Mouse (Mus musculus) MEL (cell line): ENCODE results near the gene Cd86. TPM values are rescaled to one million over a fixed set of nuclear protein-coding genes. Genes with fewer than 3 reads are reported as not detected.

Source experiments
- DNase-seq: peaks from one replicate; pipeline ENCODE4 v3.0.0; 2011; ENCODE audit warnings: low read depth, low spot score
- H3K27ac ChIP-seq: 2 replicates; pipeline ENCODE4 v1.5.1; 2012; ENCODE audit warnings: low read depth, mild to moderate bottlenecking, control low read depth, low read length, moderate library complexity; ENCODE audit not compliant: control insufficient read depth
- H3K27me3 ChIP-seq, 2 experiments: fragments of 150-350 bp in 1 of 2; sonication (generic) in 1 of 2; 2 replicates each; pipeline ENCODE4 v1.6.1; 2012; ENCODE audit warnings: low read length in 2 of 2, mild to moderate bottlenecking in 2 of 2, improper control_type of control experiment in 1 of 2, moderate library complexity in 1 of 2; ENCODE audit not compliant: insufficient read depth in 2 of 2, control insufficient read depth in 1 of 2
- H3K36me3 ChIP-seq, 2 experiments: 2 replicates each; pipeline ENCODE4 v1.6.1; 2012 to 2014; ENCODE audit warnings: low read length in 2 of 2, improper control_type of control experiment in 1 of 2, inconsistent platforms in 1 of 2, mild to moderate bottlenecking in 1 of 2; ENCODE audit not compliant: insufficient read depth in 2 of 2, control insufficient read depth in 1 of 2
- H3K4me1 ChIP-seq, 2 experiments: fragments of 150-350 bp in 1 of 2; sonication (generic) in 1 of 2; 2 replicates each; pipeline ENCODE4 v1.6.1; 2012; ENCODE audit warnings: low read length in 2 of 2, improper control_type of control experiment in 1 of 2, mild to moderate bottlenecking in 1 of 2; ENCODE audit not compliant: insufficient read depth in 2 of 2, control insufficient read depth in 1 of 2
- H3K4me3 ChIP-seq, 2 experiments: fragments of 150-350 bp in 1 of 2; sonication (generic) in 1 of 2; 2 replicates each; pipeline ENCODE4 v1.5.1; 2012; ENCODE audit warnings: low read depth in 2 of 2, low read length in 2 of 2, mild to moderate bottlenecking in 2 of 2, moderate library complexity in 2 of 2, control low read depth in 1 of 2, improper control_type of control experiment in 1 of 2; ENCODE audit not compliant: control insufficient read depth in 1 of 2, insufficient read depth in 1 of 2
- H3K79me2 ChIP-seq: 2 replicates; pipeline ENCODE4 v1.6.1; 2012; ENCODE audit warnings: mild to moderate bottlenecking, low read length, moderate library complexity; ENCODE audit not compliant: control insufficient read depth, poor library complexity, insufficient read depth
- H3K9ac ChIP-seq: 2 replicates; pipeline ENCODE4 v1.6.1; 2012; ENCODE audit warnings: low read depth, mild to moderate bottlenecking, control low read depth, low read length, moderate library complexity; ENCODE audit not compliant: control insufficient read depth, poor library complexity, severe bottlenecking
- H3K9me3 ChIP-seq: fragments of 150-350 bp; sonication (generic); replicated peaks from 2 replicates; pipeline ENCODE4 v1.6.1; 2012; ENCODE audit warnings: mild to moderate bottlenecking, low read length, improper control_type of control experiment, moderate library complexity; ENCODE audit not compliant: insufficient read depth
- CHD1 ChIP-seq: IDR thresholded peaks from 2 replicates; pipeline ENCODE4 v1.6.1; 2012; ENCODE audit warnings: low read depth, mild to moderate bottlenecking, inconsistent platforms, low read length, improper control_type of control experiment
- E2F4 ChIP-seq: IDR thresholded peaks from 2 replicates; pipeline ENCODE4 v1.6.1; 2011; ENCODE audit warnings: low read depth, low read length, improper control_type of control experiment, borderline replicate concordance
- GABPA ChIP-seq: IDR thresholded peaks from 2 replicates; pipeline ENCODE4 v1.6.1; 2012; ENCODE audit warnings: low read depth, mild to moderate bottlenecking, inconsistent platforms, low read length, improper control_type of control experiment, moderate library complexity
- JUND ChIP-seq: IDR thresholded peaks from 2 replicates; pipeline ENCODE4 v1.6.1; 2011; ENCODE audit warnings: low read depth, mild to moderate bottlenecking, improper control_type of control experiment, low read length
- MAFK ChIP-seq: IDR thresholded peaks from 2 replicates; pipeline ENCODE4 v1.6.1; 2011; ENCODE audit warnings: low read depth, mild to moderate bottlenecking, low read length, improper control_type of control experiment, borderline replicate concordance
- MAX ChIP-seq: IDR thresholded peaks from 2 replicates; pipeline ENCODE4 v1.6.1; 2011; ENCODE audit warnings: low read length, improper control_type of control experiment
- MYB ChIP-seq: IDR thresholded peaks from 2 replicates; pipeline ENCODE4 v1.6.1; 2011; ENCODE audit warnings: mild to moderate bottlenecking, low read depth, low read length, improper control_type of control experiment
- MYC ChIP-seq: IDR thresholded peaks from 2 replicates; pipeline ENCODE4 v1.6.1; 2011; ENCODE audit warnings: low read depth, mild to moderate bottlenecking, low read length, improper control_type of control experiment, moderate library complexity
- RCOR1 ChIP-seq: IDR thresholded peaks from 2 replicates; pipeline ENCODE4 v1.6.1; 2012; ENCODE audit warnings: low read depth, mild to moderate bottlenecking, inconsistent platforms, low read length, improper control_type of control experiment
- TBP ChIP-seq: IDR thresholded peaks from 2 replicates; pipeline ENCODE4 v1.8.0; 2011; ENCODE audit warnings: low read depth, low read length, improper control_type of control experiment
- TCF12 ChIP-seq: IDR thresholded peaks from 2 replicates; pipeline ENCODE4 v1.6.1; 2014; ENCODE audit warnings: low read depth, mild to moderate bottlenecking, inconsistent platforms, low read length, improper control_type of control experiment, moderate library complexity
- USF2 ChIP-seq, 2 experiments: IDR thresholded peaks; 2 replicates each; pipeline ENCODE4 v1.6.1; 2011 to 2012; ENCODE audit warnings: improper control_type of control experiment in 2 of 2, low read length in 2 of 2, borderline replicate concordance in 1 of 2, inconsistent platforms in 1 of 2, low read depth in 1 of 2, mild to moderate bottlenecking in 1 of 2; ENCODE audit not compliant: insufficient read depth in 1 of 2
- ZC3H11A ChIP-seq: IDR thresholded peaks from 2 replicates; pipeline ENCODE4 v1.6.1; 2012; ENCODE audit warnings: low read depth, mild to moderate bottlenecking, inconsistent platforms, low read length, improper control_type of control experiment
- ZNF384 ChIP-seq: IDR thresholded peaks from 2 replicates; pipeline ENCODE4 v1.6.1; 2012; ENCODE audit warnings: low read depth, mild to moderate bottlenecking, inconsistent platforms, low read length, improper control_type of control experiment
- polyA plus RNA-seq, 2 experiments: library from polyadenylated mRNA; stranded (reverse) in 1 of 2; unstranded in 1 of 2; fragments of >175 nt in 1 of 2; fragments of >200 nt in 1 of 2; gene quantifications; 2 replicates each; pipeline versions ENCODE4 v1.2.1 to v1.2.4; 2012; ENCODE audit warnings: low replicate concordance in 2 of 2, low read depth in 1 of 2; ENCODE audit not compliant: insufficient read length in 2 of 2, insufficient read depth in 1 of 2, missing spikeins in 1 of 2
- total RNA-seq: library from RNA; depleted of rRNA; stranded (reverse); fragments of 300-350 nt; gene quantifications from 2 replicates; pipeline ENCODE4 v1.2.3, GENCODE M21; 2012; rRNA removed

The Cd86 gene
- total and polyA plus RNA-seq, 3 experiments: not detected

DNA sequence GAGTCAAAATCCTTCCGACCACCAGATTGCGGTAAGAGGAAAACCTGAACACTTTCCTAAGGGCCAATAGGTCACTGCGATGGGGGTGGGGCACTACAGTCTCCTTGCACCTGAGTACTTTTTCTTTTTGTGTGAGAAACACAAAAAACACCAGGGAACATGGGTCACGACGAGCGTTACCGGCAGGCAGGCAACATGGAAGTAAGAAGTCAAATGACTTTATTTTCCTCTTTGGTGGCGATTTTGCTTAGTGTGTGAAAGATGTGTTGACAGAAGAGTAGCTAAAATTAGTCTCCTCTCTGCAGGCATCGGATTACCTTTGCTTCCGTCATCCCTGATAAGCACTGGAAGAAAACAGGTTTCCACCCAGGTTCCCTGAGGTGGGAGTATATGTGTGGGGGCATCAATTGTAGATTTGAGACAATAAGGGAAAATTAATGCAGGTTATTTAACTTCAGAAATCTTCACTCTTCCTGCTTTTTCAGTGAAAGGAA, 110.2 kb downstream of the Cd86 start:
- no peak overlapping the region for H3K27ac ChIP-seq
- DNase-seq: no peak
- H3K9ac ChIP-seq: no peak overlapping the region
- H3K27me3 ChIP-seq: no peaks in the 10 kb centered on the region
- no peaks in the 10 kb centered on the region for H3K9me3 ChIP-seq
- TF ChIP-seq GABPA (no peak), RCOR1 (no peak), MYC (no peak), ZC3H11A (no peak), CHD1 (no peak), MYB (no peak), E2F4 (no peak), MAX (no peak), JUND (no peak), MAFK (no peak), ZNF384 (no peak), TCF12 (no peak), TBP (no peak), USF2 (IDR thresholded peaks at IDR 0.05; ENCODE audit: borderline replicate concordance in 1 of 2, insufficient read depth in 1 of 2, low read depth in 1 of 2, low read length in 2 of 2) (no peak)
- H3K79me2 ChIP-seq: no peaks in the 10 kb centered on the region
- H3K36me3 ChIP-seq: no peaks in the 10 kb centered on the region
- H3K4me3 ChIP-seq: no peak overlapping the region
- no peaks in the 10 kb centered on the region for H3K4me1 ChIP-seq

Other genes with a start within 250 kb of the Cd86 start
- gene Stfa3, start 210.7 kb downstream of the Cd86 start, total RNA-seq: not detected in 2 replicates
- not detected for gene Stfa3, start 210.7 kb downstream of the Cd86 start, polyA plus RNA-seq
- not detected in 2 replicates for gene Casr, start 103.9 kb downstream of the Cd86 start, total RNA-seq
- not detected for gene Casr, start 103.9 kb downstream of the Cd86 start, polyA plus RNA-seq
- gene Ildr1, start 27.9 kb upstream of the Cd86 start, total RNA-seq: not detected in 2 replicates
- not detected for gene Ildr1, start 27.9 kb upstream of the Cd86 start, polyA plus RNA-seq
- not detected in 2 replicates for gene Slc15a2, start 118.9 kb upstream of the Cd86 start, total RNA-seq
- not detected for gene Slc15a2, start 118.9 kb upstream of the Cd86 start, polyA plus RNA-seq
- 8.7 and 11.2 TPM in 2 replicates for gene Iqcb1, start 162.3 kb upstream of the Cd86 start, total RNA-seq
- gene Iqcb1, start 162.3 kb upstream of the Cd86 start, polyA plus RNA-seq: 10 to 100 TPM in 1 of 2 experiments, not detected in 1; 14.2 TPM
- gene Eaf2, start 208.9 kb upstream of the Cd86 start, total RNA-seq: 0.27 and 0.65 TPM in 2 replicates
- under 1 TPM in 1 of 2 experiments, not detected in 1; 0.68 TPM for gene Eaf2, start 208.9 kb upstream of the Cd86 start, polyA plus RNA-seq
- gene Golgb1, start 209.1 kb upstream of the Cd86 start, total RNA-seq: 15.8 and 16.8 TPM in 2 replicates
- gene Golgb1, start 209.1 kb upstream of the Cd86 start, polyA plus RNA-seq: 10 to 100 TPM; 34.1 to 35.0 TPM